ENCODE assay signal across 18 mouse cellular contexts in genomic region chr7:126278799-126279198, GRCm38 (mm10). TPM values are rescaled to one million over a fixed set of nuclear protein-coding genes. Genes with fewer than 3 reads are reported as not detected.
DNase-seq lines count a peak whose midpoint lies in the region; ATAC-seq lines count a peak whose summit lies in the region.
"Had no signal": no experiment of that assay in that cellular context is flagged by ENCODE, and none has a peak within 500 bp of the region (broad histone marks: within the 10 kb centered on the region; RNA-seq: fewer than 3 reads in every experiment).

No protein-coding gene starts in this region.

- DNase-seq in cerebellum, adult 9-10 months = peak; percentile 67
- DNase-seq in midbrain, embryonic 10.5 days (ENCODE audit: low spot score) = no peak
- DNase-seq in forebrain, embryonic 14.5 days (ENCODE audit: low spot score) = no peak
- no peak for DNase-seq in adipocyte (ENCODE audit: low spot score)
- DNase-seq: adrenal gland, postnatal 14 days; gastrocnemius, postnatal 36 days; kidney, postnatal 4 days; liver; lung, adult 2 months; lung, postnatal 4 days; thymus, postnatal 36 days had no signal

- ATAC-seq in cerebellum, adult (ENCODE audit: insufficient number of reproducible peaks, low FRiP score, low TSS enrichment) = no peak
- no peak for ATAC-seq in midbrain, embryonic 13.5 days
- no peak for ATAC-seq in forebrain, embryonic 14.5 days
- ATAC-seq in neural tube, embryonic 13.5 days (ENCODE audit: low read depth) = no peak
- ATAC-seq: inflammation-experienced regulatory T-cells, adult 6 months had no signal

- H3K9ac ChIP-seq in midbrain, embryonic 13.5 days (replicated peaks) = peak overlapping the region; percentile 100; the same call in 1 of the 2 replicates
- peak overlapping the region; percentile 100 for H3K9ac ChIP-seq in forebrain, embryonic 14.5 days (ENCODE audit: low read length)
- H3K9ac ChIP-seq in neural tube, embryonic 13.5 days = peak overlapping the region; percentile 23

- no peaks in the 10 kb centered on the region for H3K27me3 ChIP-seq in midbrain, embryonic 13.5 days
- H3K27me3 ChIP-seq in midbrain, embryonic 10.5 days (ENCODE audit: low read depth, poor library complexity, severe bottlenecking) = no peaks in the 10 kb centered on the region
- no peaks in the 10 kb centered on the region for H3K27me3 ChIP-seq in forebrain, embryonic 14.5 days (replicated peaks; ENCODE audit: control insufficient read depth, insufficient read depth, low read length)
- H3K27me3 ChIP-seq in neural tube, embryonic 13.5 days = no peaks in the 10 kb centered on the region

- peaks cover 90% of the 10 kb centered on the region for H3K36me3 ChIP-seq in midbrain, embryonic 13.5 days
- peaks cover 96% of the 10 kb centered on the region for H3K36me3 ChIP-seq in midbrain, embryonic 10.5 days
- H3K36me3 ChIP-seq in forebrain, embryonic 14.5 days (ENCODE audit: control insufficient read depth, insufficient read depth, low read length) = peaks cover 89% of the 10 kb centered on the region
- H3K36me3 ChIP-seq in neural tube, embryonic 13.5 days = peaks cover 78% of the 10 kb centered on the region

- H3K4me1 ChIP-seq in midbrain, embryonic 13.5 days (replicated peaks) = peaks cover 94% of the 10 kb centered on the region
- H3K4me1 ChIP-seq in midbrain, embryonic 10.5 days = peaks cover 63% of the 10 kb centered on the region
- H3K4me1 ChIP-seq in forebrain, embryonic 14.5 days (ENCODE audit: control insufficient read depth, insufficient read depth, low read length) = peaks cover 50% of the 10 kb centered on the region
- H3K4me1 ChIP-seq in neural tube, embryonic 13.5 days (replicated peaks) = peaks cover 98% of the 10 kb centered on the region

- peak overlapping the region; percentile 99 for H3K4me2 ChIP-seq in midbrain, embryonic 13.5 days (replicated peaks)
- peak overlapping the region; percentile 99 for H3K4me2 ChIP-seq in forebrain, embryonic 14.5 days (ENCODE audit: low read length)
- H3K4me2 ChIP-seq in neural tube, embryonic 13.5 days = peak overlapping the region; percentile 100
- H3K4me2 ChIP-seq: midbrain, embryonic 11.5 days had no signal

- H3K27ac ChIP-seq in midbrain, embryonic 13.5 days = peak overlapping the region; percentile 30; the same call in 1 of the 2 replicates
- H3K27ac ChIP-seq in midbrain, embryonic 10.5 days (replicated peaks) = no peak overlapping the region
- H3K27ac ChIP-seq in forebrain, embryonic 14.5 days (ENCODE audit: low read depth, low read length) = no peak overlapping the region
- H3K27ac ChIP-seq in neural tube, embryonic 13.5 days (replicated peaks) = peak overlapping the region; percentile 13; the same call in 1 of the 2 replicates
- H3K27ac ChIP-seq: stomach, postnatal 0 days had no signal

- WGBS in midbrain, embryonic 13.5 days = 90% methylated on average over 5 of the region's 5 CpGs
- 93% methylated on average over 5 of the region's 5 CpGs for WGBS in midbrain, embryonic 10.5 days
- WGBS in forebrain, embryonic 14.5 days = 87% methylated on average over 5 of the region's 5 CpGs
- 88% methylated on average over 5 of the region's 5 CpGs for WGBS in neural tube, embryonic 13.5 days

- H3K9me3 ChIP-seq in midbrain, embryonic 13.5 days = no peaks in the 10 kb centered on the region
- no peaks in the 10 kb centered on the region for H3K9me3 ChIP-seq in midbrain, embryonic 10.5 days (replicated peaks)
- H3K9me3 ChIP-seq in forebrain, embryonic 14.5 days (replicated peaks; ENCODE audit: control insufficient read depth, low read length) = no peaks in the 10 kb centered on the region
- H3K9me3 ChIP-seq in neural tube, embryonic 13.5 days = no peaks in the 10 kb centered on the region

- H3K4me3 ChIP-seq in midbrain, embryonic 13.5 days (replicated peaks) = peak overlapping the region; percentile 100; the same call in 1 of the 2 replicates
- H3K4me3 ChIP-seq in midbrain, embryonic 10.5 days = no peak overlapping the region
- H3K4me3 ChIP-seq in forebrain, embryonic 14.5 days (ENCODE audit: low read depth, low read length) = no peak overlapping the region
- H3K4me3 ChIP-seq in neural tube, embryonic 13.5 days = no peak overlapping the region; the same call in 1 of the 2 replicates
- H3K4me3 ChIP-seq: erythroblast, embryonic 14.5 days had no signal

RNA-seq across cellular contexts. Expression of gene Sbk1, which starts 6.4 kb away (rescaled TPM):
- 238 and 300 TPM in 2 replicates for polyA plus RNA-seq in midbrain, embryonic 13.5 days (2015; fragmentation: Nextera tagmentation; extraction: Ambion mirVana)
- polyA plus RNA-seq in midbrain, embryonic 10.5 days (2016; fragmentation: Nextera tagmentation; extraction: Ambion mirVana) = 91.5 and 129 TPM in 2 replicates
- 289 and 315 TPM in 2 replicates for polyA plus RNA-seq in forebrain, embryonic 14.5 days (2014; fragmentation: Nextera tagmentation; extraction: Ambion mirVana)
- polyA plus RNA-seq in neural tube, embryonic 13.5 days (2015; fragmentation: Nextera tagmentation; extraction: Ambion mirVana) = 238 and 247 TPM in 2 replicates

Comparison
In these comparisons a context has a peak if more than half of its experiments do, and no peak if none do; other contexts are left out.
1. H3K27ac ChIP-seq: peak in midbrain, embryonic 13.5 days (single experiment) and neural tube, embryonic 13.5 days (single experiment); none in midbrain, embryonic 10.5 days (single experiment) and forebrain, embryonic 14.5 days (single experiment).
2. H3K9ac ChIP-seq: peak in every context shown above with its lines; median percentile 100 in midbrain, embryonic 13.5 days; 100 in forebrain, embryonic 14.5 days; 23 in neural tube, embryonic 13.5 days.
3. Peak in every context shown above with its lines, with median percentiles within 50 percentile points of each other: H3K4me2 ChIP-seq.